Mouse (Mus musculus): ENCODE measurements around the gene Entpd5. TPM values are rescaled to one million over a fixed set of nuclear protein-coding genes. Genes with fewer than 3 reads are reported as not detected.

Gene Entpd5
- polyA plus RNA-seq, 1 experiment from 2014 or later, result 85.5 TPM

GRCm38 (mm10) chr12:84327111-84327512, 81.7 kb downstream of the Entpd5 start:
- Histone ChIP-seq H3K36me3 (ENCODE audit: insufficient read depth, low read length) (peaks cover 22% of the 10 kb centered on the region), H3K4me1 (replicated peaks; ENCODE audit: insufficient read depth, low read length) (no peaks in the 10 kb centered on the region), H3K4me3 (replicated peaks; ENCODE audit: low read depth, low read length) (no peak overlapping the region), H3K4me2 (ENCODE audit: low read length) (no peak overlapping the region), H3K9me3 (replicated peaks; ENCODE audit: low read length) (no peaks in the 10 kb centered on the region), H3K27ac (no peak overlapping the region), H3K9ac (ENCODE audit: low read depth, low read length) (no peak overlapping the region), H3K27me3 (ENCODE audit: insufficient read depth, low read length) (no peaks in the 10 kb centered on the region)
- 45% methylated on average over 4 of the region's 4 CpGs for WGBS
- DNase-seq (ENCODE audit: low spot score) (peak; percentile 58), ATAC-seq (replicated peaks; ENCODE audit: low FRiP score, low read depth) (no peak)
- no peak for TF ChIP-seq CTCF (IDR thresholded peaks at IDR 0.05; ENCODE audit: low read depth)

Other genes starting within 250 kb of the Entpd5 start
- gene Elmsan1, start 190.1 kb downstream of the Entpd5 start, polyA plus RNA-seq (2015; fragmentation: Nextera tagmentation; extraction: Ambion mirVana), result 4.8 and 5.8 TPM in 2 replicates
- gene Ptgr2, start 123.8 kb downstream of the Entpd5 start, polyA plus RNA-seq (2015; fragmentation: Nextera tagmentation; extraction: Ambion mirVana), result 45.6 and 51.3 TPM in 2 replicates
- gene Zfp410, start 92.2 kb downstream of the Entpd5 start, polyA plus RNA-seq (2015; fragmentation: Nextera tagmentation; extraction: Ambion mirVana), result 53.8 and 64.6 TPM in 2 replicates
- 36.0 and 40.9 TPM in 2 replicates for gene Coq6, start 47.4 kb downstream of the Entpd5 start, polyA plus RNA-seq (2015; fragmentation: Nextera tagmentation; extraction: Ambion mirVana)
- gene Fam161b, start 47.2 kb downstream of the Entpd5 start, polyA plus RNA-seq (2015; fragmentation: Nextera tagmentation; extraction: Ambion mirVana), result 2.0 and 2.1 TPM in 2 replicates
- gene Bbof1, start within 50 bp of the Entpd5 start, polyA plus RNA-seq (2015; fragmentation: Nextera tagmentation; extraction: Ambion mirVana), result 1.3 and 1.4 TPM in 2 replicates
- gene Rnf113a2, start 8.2 kb upstream of the Entpd5 start, polyA plus RNA-seq (2015; fragmentation: Nextera tagmentation; extraction: Ambion mirVana), result 28.4 and 28.8 TPM in 2 replicates
- 122 and 128 TPM in 2 replicates for gene Aldh6a1, start 42.0 kb upstream of the Entpd5 start, polyA plus RNA-seq (2015; fragmentation: Nextera tagmentation; extraction: Ambion mirVana)
- 18.7 and 19.5 TPM in 2 replicates for gene Lin52, start 42.4 kb upstream of the Entpd5 start, polyA plus RNA-seq (2015; fragmentation: Nextera tagmentation; extraction: Ambion mirVana)
- not detected in 2 replicates for gene Vsx2, start 160.7 kb upstream of the Entpd5 start, polyA plus RNA-seq (2015; fragmentation: Nextera tagmentation; extraction: Ambion mirVana)
- gene Abcd4, start 208.4 kb upstream of the Entpd5 start, polyA plus RNA-seq (2015; fragmentation: Nextera tagmentation; extraction: Ambion mirVana), result 12.1 and 16.9 TPM in 2 replicates
- not detected in 2 replicates for gene Vrtn, start 232.0 kb upstream of the Entpd5 start, polyA plus RNA-seq (2015; fragmentation: Nextera tagmentation; extraction: Ambion mirVana)